Mouse (Mus musculus) limb, embryonic 10.5 days (tissue): Measurements from ENCODE around the gene Gpr157. TPM values are rescaled to one million over a fixed set of nuclear protein-coding genes. Genes with fewer than 3 reads are reported as not detected.
"Not testable (repeated sequence)": the region's sequence is repeated elsewhere in the genome, so short reads cannot be mapped to it uniquely, and the experiment has no call there.

Experiments
- DNase-seq: peaks from one replicate; pipeline ENCODE4 v3.0.0-alpha.2; 2017; ENCODE audit warnings: low spot score
- H3K27ac ChIP-seq: fragments of 300-500 bp; sonication (generic); 2 replicates; pipeline ENCODE4 v1.5.1; 2016; ENCODE audit warnings: mild to moderate bottlenecking
- H3K27me3 ChIP-seq: fragments of 300-500 bp; sonication (generic); 2 replicates; pipeline ENCODE4 v1.6.1; 2016; ENCODE audit warnings: low read depth, mild to moderate bottlenecking; ENCODE audit not compliant: poor library complexity, severe bottlenecking
- H3K36me3 ChIP-seq: fragments of 300-500 bp; sonication (generic); 2 replicates; pipeline ENCODE4 v1.6.1; 2016; ENCODE audit warnings: mild to moderate bottlenecking, moderate library complexity
- H3K4me1 ChIP-seq: fragments of 300-500 bp; sonication (generic); 2 replicates; pipeline ENCODE4 v1.6.1; 2016
- H3K4me3 ChIP-seq: fragments of 300-500 bp; sonication (generic); 2 replicates; pipeline ENCODE4 v1.5.1; 2016; ENCODE audit warnings: mild to moderate bottlenecking, moderate library complexity
- H3K9me3 ChIP-seq: fragments of 300-500 bp; sonication (generic); replicated peaks from 2 replicates; pipeline ENCODE4 v1.6.1; 2016; ENCODE audit warnings: mild to moderate bottlenecking
- WGBS: fragments of 180-500 bp; shearing (Covaris S2); methylation state at CpG from one replicate; pipeline ENCODE4 v1.1.7; 2016; 5-methylcytosine and 5-hydroxymethylcytosine counted together
- polyA plus RNA-seq: library from polyadenylated mRNA; unstranded; fragments of >200 nt; fragmentation: Nextera tagmentation; extraction: Ambion mirVana; gene quantifications from 2 replicates; pipeline ENCODE4 v1.2.1, GENCODE M21; 2016

The Gpr157 gene
- 0.28 and 0.75 TPM in 2 replicates for polyA plus RNA-seq

DNA sequence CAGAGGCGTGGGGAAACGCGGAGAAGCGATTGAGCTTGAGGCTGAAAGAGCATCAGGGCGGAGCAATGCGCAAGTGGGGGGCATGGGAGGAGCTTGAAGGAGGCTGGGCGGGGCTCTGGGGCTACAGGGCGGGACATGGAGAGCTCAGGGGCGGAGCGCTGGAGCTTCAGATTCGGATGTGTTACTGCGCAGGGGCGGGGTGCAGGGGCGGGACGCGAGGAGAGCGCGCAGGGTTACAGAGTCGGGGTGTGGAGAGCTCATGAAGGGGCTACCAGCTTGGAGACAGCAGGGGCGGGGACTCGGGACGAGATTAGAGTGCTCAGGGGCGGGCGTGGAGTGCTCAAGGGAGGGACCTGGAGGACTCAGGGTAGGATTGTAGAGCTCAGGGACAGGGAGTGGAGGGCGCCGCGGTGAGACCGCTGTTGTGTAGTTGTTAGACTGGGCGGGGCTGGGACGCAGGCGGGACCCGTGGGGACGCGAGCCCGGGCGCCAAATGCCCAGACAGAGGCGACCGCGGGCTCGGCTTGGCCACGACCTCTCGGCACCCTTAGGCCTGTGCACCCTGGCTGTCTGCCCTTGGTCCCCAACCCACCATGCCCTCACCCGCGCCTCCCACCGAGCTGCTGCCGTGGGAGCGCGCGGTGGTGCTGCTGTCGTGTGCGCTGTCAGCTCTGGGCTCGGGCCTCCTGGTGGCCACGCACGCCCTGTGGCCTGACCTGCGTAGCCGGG, at the start of gene Gpr157:
TSS of gene Gpr157 (plus strand) at position 205 of the 729 bp plus-strand sequence.
- Histone ChIP-seq H3K4me1 (peaks cover 22% of the 10 kb centered on the region), H3K4me3 (peak within 1 kb of the TSS; percentile 62), H3K36me3 (no peaks in the 10 kb centered on the region), H3K9me3 (no peaks in the 10 kb centered on the region), H3K27ac (peak within 1 kb of the TSS; percentile 83), H3K27me3 (peaks cover 49% of the 10 kb centered on the region)
- under 1% methylated on average over 56 of the region's 56 CpGs for WGBS
- DNase-seq, result peak; percentile 92

DNA sequence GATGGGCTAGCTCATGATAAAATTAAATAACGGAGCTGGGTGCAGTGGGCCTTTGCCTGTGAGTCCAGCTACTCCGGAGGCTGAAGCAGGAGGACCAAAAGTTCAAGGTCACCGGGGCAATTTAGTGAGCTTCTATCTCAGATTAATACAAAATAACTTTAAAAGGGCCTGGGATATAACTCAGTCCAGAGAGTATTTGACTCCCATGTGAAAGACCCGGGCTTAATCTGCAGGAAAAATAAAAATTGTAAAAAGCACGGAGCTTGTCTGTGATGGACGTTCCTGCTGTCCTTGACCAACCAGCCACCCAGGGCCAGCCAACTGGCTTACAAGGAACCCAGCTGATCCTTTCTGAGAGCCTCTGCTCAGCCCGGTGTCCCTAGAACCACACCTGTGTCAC, 48.6 kb upstream of the Gpr157 start:
- Histone ChIP-seq H3K4me3 (no peak overlapping the region), H3K27me3 (peaks cover 30% of the 10 kb centered on the region), H3K9me3 (no peaks in the 10 kb centered on the region), H3K36me3 (no peaks in the 10 kb centered on the region), H3K27ac (no peak overlapping the region), H3K4me1 (peaks cover 4% of the 10 kb centered on the region)
- DNase-seq, result no peak
- 92% methylated on average over 7 of the region's 7 CpGs for WGBS

DNA sequence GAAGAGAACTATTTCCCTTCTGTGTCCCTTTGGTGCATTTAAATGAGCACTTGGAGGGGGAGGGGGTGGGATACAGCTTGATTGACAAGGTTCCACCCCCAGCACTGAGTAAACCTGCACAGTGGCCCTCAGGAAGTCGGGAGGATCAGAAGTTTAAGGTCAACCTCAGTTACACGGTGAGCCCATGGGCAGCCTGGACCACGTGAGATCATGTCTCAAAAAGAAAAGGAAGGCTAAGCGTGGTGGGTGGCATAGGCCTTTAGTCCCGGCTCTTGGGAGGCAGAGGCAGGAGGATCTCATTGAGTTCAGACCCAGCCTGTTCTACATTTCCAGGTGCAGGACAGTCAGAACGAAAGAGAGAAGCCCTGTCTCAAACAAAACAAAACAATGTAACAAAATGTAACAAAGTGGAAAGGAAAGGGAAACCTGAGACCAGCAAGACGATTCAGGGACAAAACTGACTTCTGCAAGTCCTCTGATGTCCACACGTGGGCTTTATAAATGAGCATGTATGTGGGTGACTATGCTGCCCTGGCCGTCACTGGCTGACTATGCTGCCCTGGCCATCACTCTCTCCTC, 47.1 kb upstream of the Gpr157 start:
- no peak overlapping the region for H3K4me3 ChIP-seq
- WGBS, result 82% methylated on average over 9 of the region's 9 CpGs
- no peak overlapping the region for H3K27ac ChIP-seq
- H3K36me3 ChIP-seq, result no peaks in the 10 kb centered on the region
- no peaks in the 10 kb centered on the region for H3K4me1 ChIP-seq
- DNase-seq, result no peak
- H3K27me3 ChIP-seq, result peaks cover 22% of the 10 kb centered on the region
- no peaks in the 10 kb centered on the region for H3K9me3 ChIP-seq

DNA sequence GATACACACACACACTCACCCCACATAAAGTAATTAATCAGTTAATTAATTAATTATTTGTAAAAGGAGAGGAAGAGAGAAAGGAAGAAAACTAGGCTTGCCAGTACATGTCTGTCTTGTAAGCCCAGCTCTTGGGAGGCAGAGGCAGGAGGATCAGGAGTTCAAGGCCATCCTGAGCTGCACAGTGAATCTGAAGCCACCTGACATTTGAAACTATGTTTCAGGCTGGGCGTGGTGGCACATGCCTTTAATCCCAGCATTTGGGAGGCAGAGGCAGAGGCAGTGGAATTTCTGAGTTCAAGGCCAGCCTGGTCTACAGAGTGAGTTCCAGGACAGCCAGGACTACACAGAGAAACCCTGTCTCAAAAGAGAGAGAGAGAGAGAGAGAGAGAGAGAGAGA, 46.3 kb upstream of the Gpr157 start:
- H3K27ac ChIP-seq, DNase-seq, H3K9me3 ChIP-seq, H3K36me3 ChIP-seq, H3K4me1 ChIP-seq, H3K4me3 ChIP-seq: not testable (repeated sequence)
- peaks cover 22% of the 10 kb centered on the region for H3K27me3 ChIP-seq
- 65% methylated on average over 1 of the region's 1 CpGs for WGBS

DNA sequence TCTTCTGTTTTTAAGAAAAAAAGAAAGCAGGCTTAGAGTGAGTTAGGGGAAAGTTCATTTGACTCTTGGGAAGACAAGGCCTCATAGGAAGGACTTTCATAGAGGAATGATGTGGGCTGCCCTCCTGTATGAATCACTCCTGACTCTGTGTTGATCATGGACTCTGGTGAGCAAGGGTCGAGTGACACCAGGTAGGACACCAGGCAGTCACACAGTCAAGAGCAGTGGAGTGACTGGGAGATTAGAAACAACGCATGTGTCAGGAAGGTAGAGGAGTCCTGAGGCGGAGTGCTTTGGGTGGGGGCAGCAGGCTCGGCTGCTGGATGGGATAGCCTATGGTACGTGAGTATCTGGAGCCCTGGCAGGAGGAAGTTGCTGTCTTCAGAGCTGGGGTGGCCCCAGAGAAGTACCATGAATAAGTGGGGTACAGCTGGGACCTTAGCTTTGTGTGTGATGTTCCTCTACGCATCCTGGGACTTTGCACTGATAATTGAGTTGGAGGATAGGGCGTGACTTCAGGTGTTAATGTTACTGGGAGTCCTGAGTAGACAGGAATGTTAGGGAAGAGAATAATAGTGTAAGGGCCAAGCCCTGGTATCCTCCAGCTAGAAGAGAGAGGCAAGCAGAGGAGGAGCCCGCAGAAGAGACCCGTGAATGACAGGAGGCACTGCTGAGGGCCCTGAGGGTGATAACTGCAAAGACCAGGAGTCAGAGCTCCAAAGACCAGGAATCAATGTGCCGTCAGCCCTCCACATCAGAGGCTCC, 45.6 kb upstream of the Gpr157 start:
- DNase-seq, result no peak
- H3K27ac ChIP-seq, result no peak overlapping the region
- H3K4me1 ChIP-seq, result no peaks in the 10 kb centered on the region
- WGBS, result 77% methylated on average over 10 of the region's 10 CpGs
- no peak overlapping the region for H3K4me3 ChIP-seq
- no peaks in the 10 kb centered on the region for H3K9me3 ChIP-seq
- H3K27me3 ChIP-seq, result peaks cover 27% of the 10 kb centered on the region
- H3K36me3 ChIP-seq, result no peaks in the 10 kb centered on the region

DNA sequence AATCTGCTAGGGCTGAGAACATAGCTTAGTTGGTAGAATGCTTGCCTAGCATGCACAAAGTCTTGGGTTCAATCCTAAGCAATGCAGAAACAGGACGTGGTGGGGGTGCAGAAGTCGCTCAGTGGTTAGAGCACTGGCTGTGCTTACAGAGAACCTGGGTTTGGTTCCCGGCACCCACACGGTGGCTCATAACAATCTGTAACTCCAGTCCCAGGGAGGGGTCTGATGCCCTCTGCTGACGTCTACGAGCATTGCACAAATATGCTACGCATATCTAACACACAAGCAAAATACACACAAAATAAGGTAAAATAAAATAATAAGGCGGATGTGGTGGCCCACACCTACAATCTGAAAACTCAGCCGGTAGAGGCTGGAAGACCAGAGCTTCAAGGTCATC, 43.6 kb upstream of the Gpr157 start:
- H3K27me3 ChIP-seq, result peaks cover 47% of the 10 kb centered on the region
- H3K4me3 ChIP-seq, result no peak overlapping the region
- DNase-seq, result no peak
- 96% methylated on average over 9 of the region's 9 CpGs for WGBS
- H3K9me3 ChIP-seq, result no peaks in the 10 kb centered on the region
- H3K27ac ChIP-seq, result no peak overlapping the region
- no peaks in the 10 kb centered on the region for H3K36me3 ChIP-seq
- peaks cover 13% of the 10 kb centered on the region for H3K4me1 ChIP-seq

DNA sequence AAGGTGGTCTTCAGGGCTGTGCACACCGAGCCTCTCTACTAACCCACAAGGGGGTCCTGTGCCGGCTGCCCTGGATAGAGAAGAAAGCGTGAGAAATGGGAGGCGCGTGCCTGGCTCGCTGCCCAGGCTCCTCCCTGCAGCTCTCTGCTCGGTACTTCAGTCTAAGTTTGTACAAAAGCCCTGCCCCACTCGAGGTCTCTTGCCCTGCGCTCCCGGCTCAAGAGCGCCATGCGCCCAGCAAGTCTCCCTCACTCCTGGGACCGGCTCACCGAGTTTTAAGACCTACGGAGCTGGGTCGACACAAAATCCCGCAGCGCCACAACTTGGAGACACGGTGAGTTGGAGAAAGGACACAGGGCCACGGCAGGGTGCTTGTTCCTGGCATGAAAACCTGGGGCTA, 39.1 kb upstream of the Gpr157 start:
- DNase-seq, result peak; percentile 66

DNA sequence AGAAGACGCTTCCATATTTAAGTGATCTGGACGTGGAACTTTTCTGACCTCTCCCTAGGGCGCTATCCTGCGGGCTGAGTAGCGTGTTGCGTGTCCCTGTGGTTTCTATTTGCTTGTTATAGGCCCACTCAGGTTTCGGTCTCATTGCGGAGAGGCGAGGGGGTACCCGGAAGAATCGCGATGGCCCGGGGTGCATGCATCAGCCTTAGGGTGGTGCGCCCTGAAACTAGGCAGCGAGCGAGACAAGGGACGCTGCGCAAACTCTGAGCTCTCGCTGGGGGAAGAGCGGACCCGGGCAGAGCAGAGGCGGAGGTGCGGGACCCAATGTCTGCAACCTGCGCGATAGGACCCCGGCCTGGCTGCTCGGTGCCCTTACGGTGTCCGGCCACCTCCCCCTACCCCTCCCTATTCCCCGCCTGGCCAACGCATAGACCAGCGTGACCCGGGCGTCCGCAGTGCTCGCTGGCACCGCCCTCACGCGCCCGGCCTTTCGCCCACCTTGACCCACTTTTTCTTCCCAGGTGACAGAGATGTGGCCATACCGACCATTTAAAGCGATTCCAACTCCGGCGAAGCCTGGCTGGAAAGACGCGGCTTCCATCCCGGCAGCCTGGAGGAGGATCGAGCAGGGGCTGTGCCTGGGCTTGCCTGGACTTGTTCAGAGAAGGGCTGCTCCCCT, 38.5 kb upstream of the Gpr157 start:
- DNase-seq, result no peak
- H3K4me1 ChIP-seq, result peaks cover 27% of the 10 kb centered on the region
- peak overlapping the region; percentile 58 for H3K4me3 ChIP-seq
- 1% methylated on average over 49 of the region's 49 CpGs for WGBS
- H3K36me3 ChIP-seq, result no peaks in the 10 kb centered on the region
- H3K27ac ChIP-seq, result peak overlapping the region; percentile 70
- H3K27me3 ChIP-seq, result peaks cover 77% of the 10 kb centered on the region
- no peaks in the 10 kb centered on the region for H3K9me3 ChIP-seq

More for the DNA sequence above, 39.1 kb upstream of the Gpr157 start:
- Histone ChIP-seq H3K4me3 (peak overlapping the region; percentile 58), H3K36me3 (no peaks in the 10 kb centered on the region), H3K4me1 (peaks cover 27% of the 10 kb centered on the region), H3K27me3 (peaks cover 77% of the 10 kb centered on the region), H3K9me3 (no peaks in the 10 kb centered on the region), H3K27ac (0 out of 2 replicates have a peak overlapping the region, but pooled peaks have one; percentile 70)
- WGBS, result under 1% methylated on average over 20 of the region's 20 CpGs

DNA sequence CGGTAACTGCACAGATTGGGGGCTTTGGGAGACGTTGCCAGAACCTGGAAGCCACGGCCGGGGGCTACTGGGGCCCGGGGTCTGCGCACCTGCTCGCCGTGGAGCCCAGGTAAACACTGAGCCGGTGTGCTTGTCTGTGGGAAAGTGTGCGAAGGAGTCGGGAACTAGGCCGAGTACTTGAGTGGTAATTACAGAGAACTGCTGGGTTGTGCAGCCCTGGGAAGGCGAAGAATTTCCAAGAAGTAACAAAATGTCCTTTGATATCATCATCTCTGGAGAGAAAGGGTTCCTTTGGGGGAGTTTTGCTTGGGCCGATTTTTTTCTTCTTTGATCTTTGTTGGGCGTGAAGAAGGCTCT, 38.0 kb upstream of the Gpr157 start:
- Histone ChIP-seq H3K4me3 (peak overlapping the region; percentile 58), H3K9me3 (no peaks in the 10 kb centered on the region), H3K36me3 (no peaks in the 10 kb centered on the region), H3K27me3 (peaks cover 77% of the 10 kb centered on the region), H3K27ac (peak overlapping the region; percentile 70), H3K4me1 (peaks cover 27% of the 10 kb centered on the region)
- 11% methylated on average over 15 of the region's 15 CpGs for WGBS
- DNase-seq, result peak; percentile 69

DNA sequence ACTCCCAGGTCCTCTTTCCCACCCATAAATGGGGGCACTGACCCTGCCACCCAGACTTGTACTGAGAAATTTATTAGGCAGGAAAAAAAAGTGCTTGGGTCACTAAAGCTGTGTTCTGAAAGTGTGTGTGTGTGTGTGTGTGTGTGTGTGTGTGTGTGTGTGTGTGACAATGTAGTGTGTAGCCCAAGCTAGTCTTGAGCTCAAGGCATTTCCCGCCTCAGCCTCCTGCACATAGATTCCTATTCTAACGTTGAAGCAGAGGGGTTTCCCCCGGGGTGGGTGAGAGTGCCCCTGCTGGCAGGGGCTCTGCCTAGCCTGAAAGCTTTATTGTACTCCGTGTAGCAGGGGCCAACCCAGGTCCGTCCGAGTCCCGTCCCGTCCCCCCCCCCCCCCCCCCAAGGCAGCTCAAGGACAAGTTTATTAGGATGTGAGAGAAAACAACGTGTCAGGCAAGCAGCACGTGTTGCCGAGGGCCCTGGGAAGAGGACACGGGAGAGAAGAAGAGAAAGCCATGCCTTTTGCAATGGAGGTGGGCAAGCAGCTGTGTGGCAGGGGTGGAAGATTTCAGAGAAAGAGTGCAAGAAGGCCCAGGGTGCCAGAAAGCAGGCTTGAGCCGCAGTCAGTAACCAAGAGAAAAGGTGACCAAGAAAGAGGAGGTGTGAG, 37.5 kb upstream of the Gpr157 start:
- Histone ChIP-seq H3K9me3 (no peaks in the 10 kb centered on the region), H3K27me3 (peaks cover 73% of the 10 kb centered on the region), H3K4me3 (peak overlapping the region; percentile 58; the same call in 1 of the 2 replicates), H3K36me3 (no peaks in the 10 kb centered on the region), H3K4me1 (peaks cover 27% of the 10 kb centered on the region), H3K27ac (no peak overlapping the region; the same call in 1 of the 2 replicates)
- 14% methylated on average over 13 of the region's 13 CpGs for WGBS
- no peak for DNase-seq

DNA sequence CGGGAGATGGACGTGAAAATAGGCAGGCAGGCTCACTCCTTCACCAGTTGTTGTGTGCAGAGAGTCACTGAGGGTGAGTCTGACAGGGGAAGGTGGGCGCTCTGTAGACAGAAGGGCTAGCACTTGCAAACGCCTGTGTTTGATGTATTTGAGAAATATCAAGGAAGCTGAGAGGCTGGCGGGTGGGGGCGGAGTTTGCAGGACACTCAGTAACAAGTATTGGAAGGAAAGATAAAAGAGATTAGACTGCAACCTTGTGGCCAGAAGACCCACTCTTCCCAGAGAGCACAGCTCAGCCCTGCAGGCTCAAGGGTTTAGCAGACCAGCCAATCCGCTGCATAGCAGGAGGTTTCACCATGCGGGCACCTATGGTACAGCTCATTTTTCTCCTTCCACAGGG, 35.7 kb upstream of the Gpr157 start:
- Histone ChIP-seq H3K27ac (no peak overlapping the region), H3K9me3 (no peaks in the 10 kb centered on the region), H3K36me3 (no peaks in the 10 kb centered on the region), H3K4me3 (no peak overlapping the region), H3K27me3 (peaks cover 57% of the 10 kb centered on the region), H3K4me1 (peaks cover 27% of the 10 kb centered on the region)
- DNase-seq, result no peak
- WGBS, result 70% methylated on average over 8 of the region's 8 CpGs

DNA sequence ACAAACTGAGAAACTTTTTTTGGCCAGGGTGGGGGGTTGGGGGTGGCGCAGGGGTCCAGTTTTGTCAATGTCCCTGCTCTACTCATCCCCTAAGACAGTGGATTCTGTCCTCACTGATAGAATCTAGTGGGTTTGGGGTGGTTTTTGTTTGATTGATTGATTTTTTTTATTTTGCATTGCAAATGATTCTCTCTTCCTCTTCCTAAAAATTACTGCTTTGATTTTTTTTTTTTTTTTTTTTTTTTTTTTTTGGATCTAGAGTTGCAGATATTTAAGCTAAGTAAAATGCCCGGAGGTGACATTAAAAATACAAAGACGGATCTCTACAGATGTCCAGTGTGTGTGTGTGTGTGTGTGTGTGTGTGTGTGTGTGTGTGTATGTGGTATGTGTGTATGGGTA, 34.8 kb upstream of the Gpr157 start:
- peaks cover 49% of the 10 kb centered on the region for H3K27me3 ChIP-seq
- H3K4me3 ChIP-seq, result no peak overlapping the region
- no peak overlapping the region for H3K27ac ChIP-seq
- WGBS, result 97% methylated on average over 3 of the region's 3 CpGs
- no peaks in the 10 kb centered on the region for H3K9me3 ChIP-seq
- no peak for DNase-seq
- H3K36me3 ChIP-seq, result no peaks in the 10 kb centered on the region
- peaks cover 26% of the 10 kb centered on the region for H3K4me1 ChIP-seq
